Mouse (Mus musculus): ENCODE data around the gene Fam43a. TPM values are rescaled to one million over a fixed set of nuclear protein-coding genes. Genes with fewer than 3 reads are reported as not detected.

Gene Fam43a
- total RNA-seq, 2 experiments from 2014 or later: 20.5 to 25.0 TPM

DNA sequence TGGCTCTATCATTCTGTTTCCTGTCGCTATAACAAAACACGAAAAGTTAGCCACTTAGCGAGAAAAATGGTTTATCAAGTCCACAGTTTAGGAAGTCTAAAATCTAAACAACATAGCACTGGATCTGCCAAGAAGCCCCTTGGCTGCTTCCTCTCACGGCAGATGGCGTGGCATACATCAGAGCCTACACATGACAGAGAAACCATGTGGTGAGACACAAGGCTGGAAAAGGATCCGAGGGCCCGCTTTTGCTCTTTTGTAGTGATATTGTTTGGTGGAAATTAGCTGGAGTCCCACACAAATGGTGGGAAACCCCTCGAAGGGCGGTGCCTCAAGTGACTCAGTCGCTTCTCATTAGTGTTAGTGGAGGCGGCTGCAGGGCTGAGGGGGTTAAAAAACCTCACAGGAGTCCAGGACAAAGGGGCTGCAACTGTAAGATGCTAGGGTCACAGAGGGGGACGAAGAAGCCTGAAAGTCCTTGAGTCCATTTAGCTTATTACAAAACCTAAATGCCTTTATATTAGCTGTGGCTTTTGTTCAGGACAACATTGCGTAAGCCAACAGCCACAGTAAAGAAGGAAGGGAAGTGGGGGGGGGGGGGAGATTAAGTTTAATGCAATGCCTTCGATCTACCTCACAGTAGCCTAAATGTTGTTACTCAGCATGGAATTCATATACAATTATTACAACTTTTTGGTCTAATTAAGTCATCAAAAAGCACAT lies 3.5 kb upstream of the Fam43a start:
- DNase-seq: no peak

DNA sequence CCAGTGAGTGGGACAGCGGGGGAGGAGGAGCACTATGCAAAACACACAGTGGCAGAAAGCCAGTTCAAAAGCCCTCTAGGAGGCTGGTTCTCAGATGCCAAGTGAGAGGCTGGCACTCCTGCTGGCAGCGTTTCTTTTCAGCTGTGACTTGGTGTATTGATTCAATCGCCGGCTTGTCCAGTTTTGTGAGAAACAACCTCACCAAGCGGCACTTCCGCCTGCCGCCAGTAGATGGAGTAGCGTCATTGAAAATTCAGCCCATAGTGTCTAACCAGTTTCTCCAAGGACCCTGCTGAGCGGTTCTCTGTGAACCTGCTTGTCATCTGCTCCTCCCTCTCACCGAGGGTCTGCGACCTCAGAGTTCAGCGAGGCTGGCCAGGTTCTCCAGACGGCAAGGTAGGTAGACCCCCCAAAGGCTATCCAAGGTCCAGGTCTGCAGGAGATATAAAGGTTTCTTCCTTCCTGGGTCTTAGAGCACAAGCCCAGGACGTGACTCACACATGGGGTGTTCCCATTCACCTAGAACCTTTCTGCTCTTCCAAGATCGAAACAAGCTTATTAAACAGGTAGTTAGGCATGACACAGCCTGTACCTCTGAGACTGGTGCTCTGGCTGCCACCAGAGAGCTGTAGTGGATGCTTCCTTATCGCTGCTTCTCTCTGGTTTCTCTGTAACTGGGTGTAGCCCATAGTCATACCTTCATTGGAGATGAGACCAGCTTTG lies 2.4 kb upstream of the Fam43a start:
- DNase-seq: peak; percentile 86

DNA sequence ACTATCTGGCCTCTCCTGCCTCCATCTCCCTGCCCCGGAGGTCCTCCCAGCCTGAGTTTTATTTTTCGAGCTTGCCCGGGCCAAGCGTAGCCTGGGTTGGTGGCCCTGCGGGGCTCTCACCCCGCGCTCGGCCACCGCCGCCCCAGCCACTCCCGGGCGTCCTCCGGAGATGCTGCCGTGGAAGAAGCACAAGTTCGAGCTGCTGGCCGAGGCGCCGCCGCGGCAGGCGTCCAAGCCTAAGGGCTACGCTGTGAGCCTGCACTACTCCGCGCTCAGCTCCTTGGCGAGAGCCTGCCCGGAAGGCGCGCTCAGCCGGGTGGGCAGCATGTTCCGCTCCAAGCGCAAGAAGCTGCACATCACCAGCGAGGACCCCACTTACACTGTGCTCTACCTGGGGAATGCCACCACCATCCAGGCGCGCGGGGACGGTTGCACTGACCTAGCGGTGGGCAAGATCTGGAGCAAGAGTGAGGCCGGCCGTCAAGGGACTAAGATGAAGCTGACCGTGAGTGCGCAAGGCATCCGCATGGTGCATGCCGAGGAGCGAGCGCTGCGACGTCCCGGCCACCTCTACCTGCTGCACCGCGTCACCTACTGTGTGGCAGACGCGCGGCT lies 1.0 kb downstream of the Fam43a start:
- DNase-seq: peak; percentile 81

DNA sequence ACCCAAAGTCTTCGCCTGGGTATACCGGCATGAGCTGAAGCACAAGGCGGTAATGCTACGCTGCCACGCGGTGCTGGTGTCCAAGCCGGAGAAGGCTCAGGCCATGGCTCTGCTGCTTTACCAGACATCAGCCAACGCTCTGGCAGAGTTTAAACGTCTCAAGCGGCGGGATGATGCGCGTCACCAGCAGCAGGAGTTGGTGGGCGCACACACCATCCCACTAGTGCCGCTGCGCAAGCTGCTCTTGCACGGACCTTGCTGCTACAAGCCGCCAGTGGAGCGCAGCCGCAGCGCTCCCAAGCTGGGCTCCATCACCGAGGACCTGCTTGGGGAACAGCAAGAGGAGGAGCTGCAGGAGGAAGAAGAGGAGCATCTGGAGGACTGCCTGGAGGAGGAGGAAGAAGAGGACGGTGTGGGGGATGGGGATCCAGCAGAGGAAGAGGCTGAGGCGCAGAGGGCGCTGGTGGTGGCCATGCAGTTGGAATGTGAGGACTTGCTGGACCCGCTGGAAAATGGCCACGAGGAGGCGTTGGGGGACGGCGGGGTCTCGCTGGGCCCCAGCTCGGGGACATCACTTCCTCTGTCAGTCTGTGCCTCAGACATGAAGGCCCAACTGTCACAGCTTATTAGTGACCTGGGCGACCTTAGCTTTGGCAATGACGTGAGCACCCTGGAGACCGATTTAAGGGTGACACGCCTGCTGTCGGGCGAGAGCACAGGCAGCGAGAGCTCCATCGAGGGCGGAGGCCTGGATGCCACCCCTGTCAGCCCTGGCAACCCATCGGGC lies 1.7 kb downstream of the Fam43a start:
- peak; percentile 69 for DNase-seq

DNA sequence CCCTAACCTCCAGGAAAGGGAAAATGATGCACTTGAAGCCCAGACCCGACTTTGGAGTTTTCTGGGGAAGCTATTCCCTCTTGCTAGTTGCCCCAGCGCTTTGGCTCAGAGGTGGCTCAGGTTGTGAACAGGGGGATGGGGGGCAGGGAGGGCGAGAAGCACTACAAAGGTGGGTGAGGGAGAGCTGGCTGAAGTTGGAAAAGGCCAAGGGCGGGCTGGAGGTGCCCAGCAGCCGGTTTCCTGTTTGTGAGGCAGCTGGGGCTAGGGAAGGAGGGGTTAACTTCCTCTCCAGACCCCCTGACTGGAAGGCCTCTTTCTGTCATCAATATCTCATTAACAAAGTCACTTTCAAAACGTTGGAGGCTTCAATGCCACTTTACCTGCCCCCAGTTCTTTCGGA lies 2.4 kb downstream of the Fam43a start:
- no peak for DNase-seq

DNA sequence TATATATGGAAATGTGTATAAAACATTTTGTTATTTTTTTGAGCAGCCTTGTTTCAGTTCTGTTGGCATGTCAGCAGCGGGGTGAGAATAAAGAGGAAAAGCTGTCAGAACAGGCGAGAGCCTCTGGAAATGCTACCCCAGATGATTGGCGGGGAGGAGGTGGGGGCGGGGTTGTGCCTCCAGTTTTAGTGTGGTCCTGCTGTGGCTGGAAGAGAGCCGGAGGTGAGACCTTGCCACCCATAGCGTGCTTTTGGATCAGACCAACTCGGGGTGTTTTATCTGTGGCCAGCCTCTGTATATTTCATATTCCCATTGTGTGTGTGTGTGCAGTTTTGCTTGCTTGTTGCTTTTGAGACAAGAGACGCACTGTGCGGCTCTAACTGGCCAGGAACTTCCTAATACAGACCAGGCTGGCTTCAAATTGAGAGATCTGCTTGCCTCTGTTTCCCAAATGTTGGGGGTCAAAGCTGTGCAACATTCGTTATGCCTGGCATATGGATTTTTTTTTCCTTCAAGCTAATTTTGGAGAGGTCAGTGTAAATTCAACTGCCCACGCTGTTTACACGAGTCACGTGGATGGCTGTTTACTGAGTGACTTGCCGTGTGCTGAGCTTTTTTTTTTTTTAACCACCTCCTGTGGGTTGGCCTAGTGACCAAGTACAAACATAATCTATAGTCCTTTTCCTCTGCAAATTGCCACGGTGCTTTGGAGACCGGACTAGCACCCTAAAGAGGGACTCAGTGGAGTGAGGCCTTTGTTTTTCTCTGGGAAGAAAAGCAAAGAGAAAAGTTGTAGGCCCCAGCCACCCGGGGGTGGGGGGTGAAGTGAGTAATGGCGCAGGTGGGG lies 3.4 kb downstream of the Fam43a start:
- DNase-seq: no peak

DNA sequence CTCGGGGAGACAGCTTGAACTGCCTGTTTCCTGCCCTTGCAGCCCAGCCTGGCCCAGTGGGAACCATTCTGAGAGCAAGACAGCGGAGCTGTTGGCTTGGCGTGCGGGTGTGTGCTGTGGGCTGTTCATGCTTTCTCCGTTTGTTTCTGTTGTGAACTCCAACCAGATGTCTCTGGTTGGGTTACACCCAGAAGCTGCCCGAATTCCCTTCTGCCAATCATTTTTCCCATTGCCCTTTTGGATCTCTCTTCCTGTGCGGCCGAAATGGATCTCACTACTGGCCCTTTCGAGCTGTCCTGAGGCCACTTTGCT lies 4.0 kb downstream of the Fam43a start:
- no peak for DNase-seq

DNA sequence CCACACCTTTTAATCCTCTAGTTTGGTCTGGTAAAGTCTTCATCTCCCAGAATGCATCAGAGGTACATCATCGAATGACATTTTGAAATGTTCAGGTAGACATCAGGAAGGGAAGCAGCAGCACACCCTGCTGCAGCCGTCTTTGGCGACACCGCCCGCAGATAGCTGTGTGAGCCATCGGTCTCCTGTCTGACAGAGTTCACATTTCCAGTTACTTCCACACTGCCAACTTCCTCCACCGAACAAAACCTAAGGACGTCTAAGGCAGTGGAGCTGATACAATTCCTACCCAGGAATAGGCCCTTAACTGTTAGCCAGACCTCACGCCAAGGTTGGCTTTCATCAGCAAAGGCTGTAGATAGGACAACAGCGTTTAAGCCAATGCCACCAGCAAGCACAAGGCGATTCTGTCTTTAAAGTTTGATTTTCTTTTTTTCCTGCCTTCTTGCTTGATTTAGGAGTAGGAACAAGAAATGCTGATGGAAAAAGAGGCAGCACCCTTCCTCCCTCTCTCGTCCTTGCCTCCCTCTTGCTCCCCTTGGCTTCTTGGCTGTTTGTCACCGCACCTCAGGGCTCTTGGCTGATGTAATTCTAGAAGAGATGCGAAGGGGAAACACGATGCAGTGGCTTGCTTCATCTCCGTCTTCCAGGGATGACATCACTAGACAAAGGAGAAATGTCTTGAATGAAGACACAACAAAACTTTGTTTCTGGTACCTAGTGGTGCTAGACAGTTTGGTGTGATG lies 4.7 kb downstream of the Fam43a start:
- DNase-seq: no peak

DNA sequence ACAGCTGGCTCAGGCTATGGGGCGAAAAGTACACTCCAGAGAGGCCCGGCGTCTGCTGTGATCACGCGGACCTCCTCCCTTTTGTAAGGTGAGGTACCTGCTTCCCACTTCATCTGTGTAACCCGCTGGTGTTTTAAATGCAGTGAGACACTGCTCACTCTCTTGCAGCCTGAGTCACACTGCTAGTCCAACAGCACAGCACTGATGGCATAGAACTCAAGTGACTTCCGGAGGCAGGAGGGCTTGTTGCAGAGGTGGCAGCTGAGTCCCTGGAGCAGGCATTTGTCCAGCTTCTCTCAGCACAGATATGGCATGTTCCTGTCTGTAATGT lies 5.2 kb downstream of the Fam43a start:
- DNase-seq: no peak

DNA sequence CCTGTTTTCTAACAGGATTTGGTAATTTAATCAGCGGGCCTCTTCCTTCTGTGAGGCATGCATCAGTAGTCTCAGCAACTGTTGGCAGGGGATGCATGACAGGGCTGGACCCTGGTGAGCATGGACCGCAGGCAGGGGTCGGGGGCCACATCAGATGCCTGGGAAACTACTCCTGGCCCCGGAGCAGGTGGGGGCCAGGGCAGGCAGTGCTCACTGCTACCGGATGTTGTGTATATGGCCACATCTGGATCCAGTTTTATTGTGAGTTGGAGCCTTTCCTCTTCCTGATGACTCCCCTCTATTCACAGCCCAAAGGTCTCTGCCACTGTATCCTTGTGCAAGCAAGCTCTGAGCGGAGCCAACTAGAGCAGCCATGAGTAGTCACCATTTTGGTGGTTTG lies 6.0 kb downstream of the Fam43a start:
- no peak for DNase-seq

DNA sequence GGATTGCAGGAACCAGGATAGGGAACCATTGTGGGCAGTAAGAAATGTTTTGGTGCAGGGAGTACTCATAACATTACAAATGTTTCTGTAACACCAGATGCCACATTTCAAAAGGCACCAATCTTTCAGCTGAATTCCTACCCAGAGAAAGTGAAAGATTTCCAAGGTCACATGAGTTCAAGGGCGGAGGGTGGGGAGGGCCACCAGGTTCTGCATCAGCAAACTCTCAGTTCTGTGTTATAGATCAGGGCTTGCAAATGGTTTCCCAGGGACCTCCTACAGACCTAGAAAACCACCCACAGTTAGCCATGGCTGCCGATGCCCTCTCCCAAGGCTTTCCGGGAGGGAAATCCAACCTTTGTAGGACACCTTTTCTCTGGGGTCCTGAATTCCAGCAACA lies 8.3 kb downstream of the Fam43a start:
- DNase-seq: no peak

DNA sequence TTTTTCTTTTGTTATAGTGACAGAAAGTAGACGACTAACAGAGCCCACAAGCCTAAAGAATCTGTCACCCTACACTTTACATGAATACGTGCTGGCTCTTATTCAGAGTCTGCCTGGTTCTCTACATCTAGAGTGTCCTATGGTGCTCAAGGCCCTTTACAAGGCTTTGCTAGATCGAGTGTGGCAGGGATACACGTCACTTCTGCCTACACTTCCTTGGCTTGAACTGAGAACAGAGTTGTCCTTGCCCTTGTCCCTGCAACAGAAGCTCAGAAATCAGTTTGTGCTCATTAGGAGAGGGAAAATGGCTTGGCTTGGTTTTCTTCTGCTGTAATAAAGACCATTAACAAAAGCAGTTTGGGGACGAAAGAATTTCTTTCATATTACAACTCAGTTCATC lies 11.8 kb downstream of the Fam43a start:
- DNase-seq: no peak

DNA sequence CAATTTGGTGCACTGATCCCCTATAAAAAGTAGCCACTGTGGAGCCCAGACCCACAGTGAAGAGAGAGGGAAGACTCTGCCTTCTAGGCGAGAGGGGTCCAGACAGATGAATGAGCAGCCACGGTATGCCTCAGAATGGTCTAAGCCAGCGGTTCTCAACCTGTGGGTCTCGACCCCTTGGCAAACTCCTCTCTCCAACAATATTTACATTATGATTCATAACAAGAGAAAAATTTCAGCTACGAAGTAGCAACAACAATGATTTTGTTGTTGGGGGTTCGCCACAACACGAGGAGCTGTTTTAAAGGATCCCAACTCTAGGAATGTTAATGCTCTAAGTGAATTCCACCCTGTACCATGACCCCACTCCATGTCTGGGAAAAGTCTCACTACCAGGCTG lies 13.6 kb downstream of the Fam43a start:
- DNase-seq: no peak

DNA sequence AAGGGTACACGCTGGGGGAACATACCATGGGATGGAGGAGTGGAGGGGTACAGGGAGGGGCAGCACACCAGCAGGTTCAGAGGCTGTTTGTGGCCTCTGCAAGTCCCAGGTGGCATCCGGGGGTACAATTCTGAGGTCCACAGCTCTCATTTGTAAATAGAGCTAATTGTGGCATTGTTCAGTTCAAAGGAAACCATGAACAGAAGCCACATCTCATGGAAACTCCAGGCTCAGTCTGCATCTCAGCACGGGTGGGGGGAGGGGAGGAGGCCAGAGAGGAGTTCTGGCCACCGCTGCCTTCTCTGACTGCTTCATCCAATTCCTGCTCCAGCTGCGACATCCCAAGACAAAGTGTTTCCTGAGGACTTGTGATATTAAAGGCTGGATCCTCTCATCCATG lies 14.6 kb downstream of the Fam43a start:
- DNase-seq: no peak

DNA sequence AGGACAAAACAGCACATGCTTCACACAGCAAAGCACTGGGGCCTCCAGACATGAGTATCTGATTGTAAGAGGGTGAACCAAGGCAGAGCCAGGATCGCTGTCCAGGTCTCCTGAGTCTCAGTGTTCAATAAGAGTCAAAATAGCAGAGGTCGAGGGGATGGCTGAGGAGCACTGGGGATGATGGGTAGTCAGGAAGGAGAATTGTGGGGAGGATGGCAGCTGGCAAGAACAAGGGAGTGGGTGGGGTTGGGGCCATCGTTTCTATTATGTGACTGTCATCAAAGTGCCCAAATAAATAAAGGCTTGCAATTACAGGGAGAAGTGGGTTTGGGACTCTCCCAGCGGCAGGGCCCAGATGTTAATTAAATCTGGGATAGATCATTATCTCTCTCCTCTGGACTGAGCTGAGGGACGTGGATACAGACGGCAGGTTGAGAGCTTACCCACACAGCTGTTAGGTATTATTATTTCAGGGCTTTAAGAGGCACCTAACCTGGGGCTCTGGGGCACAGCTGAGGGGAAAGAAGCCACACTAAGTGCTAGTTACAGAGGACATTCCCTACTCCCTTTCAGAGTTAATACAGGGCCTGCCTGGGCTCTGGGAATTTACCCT lies 15.3 kb downstream of the Fam43a start:
- no peak for DNase-seq

DNA sequence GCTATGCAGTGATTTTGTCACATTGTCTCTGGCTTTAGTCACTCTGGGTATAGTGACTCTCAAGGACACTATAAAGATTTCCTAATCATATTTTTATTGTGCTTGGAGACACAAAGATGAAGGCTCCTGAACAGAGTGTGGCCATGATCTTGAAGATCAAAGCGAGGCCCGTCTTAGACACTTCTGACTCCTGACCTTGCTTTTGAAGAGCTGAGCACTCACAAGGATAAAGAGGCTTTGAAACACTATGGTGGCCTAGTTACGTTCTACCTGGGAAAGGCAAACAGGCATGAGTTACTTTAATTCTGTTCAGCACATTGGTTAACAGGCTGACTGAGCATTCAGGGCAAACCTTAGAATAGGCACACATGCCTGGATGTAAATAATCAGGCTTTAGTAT lies 16.8 kb downstream of the Fam43a start:
- DNase-seq: no peak

DNA sequence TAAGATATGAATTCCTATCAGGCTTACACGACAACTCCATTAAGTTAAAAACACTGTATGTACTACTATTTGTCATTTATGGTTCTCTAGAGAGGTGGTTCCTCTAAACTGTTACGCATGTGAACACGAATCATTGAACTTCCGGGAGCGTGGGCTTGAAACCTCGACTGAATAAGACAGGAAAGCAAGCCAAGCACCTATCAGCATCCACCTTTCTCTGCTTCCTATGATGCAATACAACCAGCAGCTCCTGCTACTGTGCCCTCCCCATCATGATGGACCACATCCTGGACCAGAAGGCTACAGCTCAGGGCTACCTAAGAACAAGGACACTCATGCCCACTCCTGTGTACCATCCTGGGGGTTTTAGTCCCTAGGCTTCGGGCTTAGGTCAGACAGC lies 24.1 kb downstream of the Fam43a start:
- DNase-seq: no peak

DNA sequence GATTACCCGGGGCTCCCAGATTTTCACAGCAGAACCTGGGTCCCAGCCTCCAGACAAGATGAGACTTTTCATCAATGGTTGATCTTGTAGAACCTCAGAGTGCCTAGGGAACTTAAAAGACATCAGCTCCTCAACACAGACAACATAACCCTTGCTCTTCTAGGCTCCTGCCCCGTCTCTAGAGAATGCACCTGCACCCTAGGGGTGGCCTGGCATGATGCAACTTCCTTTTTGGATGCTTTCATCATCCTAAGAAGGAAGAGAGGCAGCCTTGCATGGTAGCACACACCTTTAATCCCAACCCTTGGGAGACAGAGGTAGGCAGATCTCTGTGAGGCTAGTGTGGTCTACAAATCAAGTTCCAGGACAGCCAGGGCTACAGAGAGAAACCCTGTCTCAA lies 25.1 kb downstream of the Fam43a start:
- no peak for DNase-seq

DNA sequence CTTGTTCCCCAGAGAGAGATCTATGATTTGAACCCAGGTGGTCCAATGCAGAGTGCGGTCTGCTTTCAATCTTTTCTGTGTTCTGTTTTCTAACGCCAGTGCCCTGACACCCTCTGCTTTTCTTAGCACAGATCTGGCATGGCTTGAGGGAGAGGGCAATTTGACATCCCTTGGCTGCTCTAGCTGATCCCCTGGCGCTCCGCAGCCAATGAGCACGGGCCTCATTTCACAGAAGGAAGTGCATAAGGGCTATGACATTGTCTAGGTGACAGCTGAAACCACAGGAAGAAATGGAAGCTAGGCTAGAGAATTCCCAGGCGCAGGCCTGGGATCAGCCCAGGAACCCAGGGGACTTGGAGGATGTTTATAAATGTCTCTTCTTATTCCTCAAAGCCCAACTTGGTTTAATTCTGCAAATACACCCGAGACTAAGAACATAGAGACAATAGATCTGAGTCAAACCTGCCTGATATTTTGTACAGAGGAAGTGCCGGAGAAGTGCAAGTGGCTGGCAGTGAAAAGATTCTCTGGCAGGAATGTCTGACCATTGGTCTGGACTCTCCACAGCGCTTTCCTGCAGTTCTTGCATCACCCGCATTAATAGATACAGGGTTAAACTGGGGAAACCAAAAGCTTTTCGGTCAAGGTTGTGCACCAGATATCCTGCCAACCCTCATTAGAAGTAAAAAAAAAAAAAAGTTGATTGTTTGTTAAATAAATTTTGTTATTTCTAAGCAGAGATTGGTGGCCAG lies 28.2 kb downstream of the Fam43a start:
- no peak for DNase-seq

DNA sequence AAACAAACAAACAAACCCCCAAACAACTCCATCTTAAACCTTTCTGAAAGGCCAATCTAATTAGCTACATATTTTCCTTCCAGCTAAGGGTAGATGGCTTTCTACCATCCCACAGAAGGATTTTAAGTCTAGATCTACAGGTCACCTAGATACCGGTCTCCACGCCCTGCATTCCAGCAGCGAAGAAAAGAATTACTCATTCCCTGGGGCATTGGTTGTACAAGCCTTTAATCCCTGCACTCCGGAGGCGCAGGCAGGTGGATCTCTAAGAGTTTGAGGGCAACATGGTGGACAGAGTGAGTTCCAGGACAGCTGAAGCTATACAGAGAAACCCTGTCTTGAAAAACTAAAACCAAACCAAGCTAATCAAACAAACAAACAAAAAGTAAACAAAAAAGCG lies 28.9 kb downstream of the Fam43a start:
- no peak for DNase-seq

All from gastrocnemius, postnatal 10 days (tissue).